Mouse (Mus musculus): ENCODE data around the gene Ubtd2. TPM values are rescaled to one million over a fixed set of nuclear protein-coding genes. Genes with fewer than 3 reads are reported as not detected.

Ubtd2 gene
- polyA plus RNA-seq, 1 experiment from 2014 or later = 53.7 TPM

DNA sequence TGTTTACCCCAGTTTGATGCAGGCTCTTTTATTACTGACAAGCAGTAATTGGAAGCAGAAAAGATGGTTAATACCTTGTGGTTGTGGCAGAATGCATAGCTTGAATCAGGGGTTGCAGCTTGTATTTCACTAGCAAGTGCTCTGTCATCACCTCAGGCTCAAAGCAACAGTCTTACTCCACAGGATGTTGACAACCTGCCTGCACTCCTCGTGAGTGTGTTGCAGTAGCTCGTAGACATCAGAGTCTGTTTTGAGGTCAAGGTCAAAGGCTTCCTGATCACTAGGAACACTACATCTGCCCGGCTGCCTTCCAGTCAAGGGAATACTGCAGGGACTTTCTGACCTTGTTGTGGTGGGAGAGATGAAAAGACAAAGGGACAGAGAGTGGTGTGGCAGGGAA lies 31.5 kb downstream of the Ubtd2 start:
- no peak overlapping the region for H3K4me3 ChIP-seq (replicated peaks; ENCODE audit: low read length)
- ATAC-seq (ENCODE audit: low FRiP score) (no peak), DNase-seq (ENCODE audit: low spot score) (no peak)
- peaks cover 7% of the 10 kb centered on the region; the same call in 1 of the 2 replicates for H3K4me1 ChIP-seq (replicated peaks; ENCODE audit: control insufficient read depth, insufficient read depth, low read length)
- H3K27me3 ChIP-seq (ENCODE audit: control insufficient read depth, insufficient read depth, low read length) = no peaks in the 10 kb centered on the region
- no peak overlapping the region for H3K4me2 ChIP-seq (replicated peaks)
- no peaks in the 10 kb centered on the region for H3K36me3 ChIP-seq (replicated peaks; ENCODE audit: control insufficient read depth, insufficient read depth)
- 73% methylated on average over 3 of the region's 3 CpGs for WGBS
- H3K9me3 ChIP-seq (ENCODE audit: control insufficient read depth, low read length) = no peaks in the 10 kb centered on the region
- H3K27ac ChIP-seq = no peak overlapping the region
- no peak overlapping the region for H3K9ac ChIP-seq

DNA sequence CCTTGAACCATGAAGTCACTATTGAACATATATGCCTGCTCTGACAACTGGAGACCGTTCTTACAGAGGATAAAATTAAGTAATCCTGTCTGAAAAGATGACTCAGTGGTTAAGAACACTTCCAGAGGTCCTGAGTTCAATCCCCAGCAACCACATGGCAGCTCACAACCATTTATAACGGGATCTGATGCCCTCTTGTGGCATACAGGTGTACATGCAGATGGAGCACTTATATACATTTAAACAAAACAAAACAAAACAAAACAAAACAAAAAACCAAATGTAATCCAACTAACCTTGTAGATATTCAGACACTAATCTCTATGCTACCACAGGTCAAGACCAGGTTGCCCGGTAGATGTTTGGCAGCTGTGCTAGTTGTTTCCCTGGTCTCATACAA lies 32.3 kb downstream of the Ubtd2 start:
- Histone ChIP-seq H3K36me3 (replicated peaks; ENCODE audit: control insufficient read depth, insufficient read depth) (no peaks in the 10 kb centered on the region), H3K9ac (no peak overlapping the region), H3K9me3 (ENCODE audit: control insufficient read depth, low read length) (no peaks in the 10 kb centered on the region), H3K27me3 (ENCODE audit: control insufficient read depth, insufficient read depth, low read length) (no peaks in the 10 kb centered on the region), H3K27ac (no peak overlapping the region), H3K4me3 (replicated peaks; ENCODE audit: low read length) (no peak overlapping the region), H3K4me2 (replicated peaks) (no peak overlapping the region), H3K4me1 (replicated peaks; ENCODE audit: control insufficient read depth, insufficient read depth, low read length) (peaks cover 7% of the 10 kb centered on the region; the same call in 1 of the 2 replicates)
- ATAC-seq (ENCODE audit: low FRiP score) = no peak
- WGBS = 92% methylated on average over 3 of the region's 3 CpGs
- no peak for DNase-seq (ENCODE audit: low spot score)

DNA sequence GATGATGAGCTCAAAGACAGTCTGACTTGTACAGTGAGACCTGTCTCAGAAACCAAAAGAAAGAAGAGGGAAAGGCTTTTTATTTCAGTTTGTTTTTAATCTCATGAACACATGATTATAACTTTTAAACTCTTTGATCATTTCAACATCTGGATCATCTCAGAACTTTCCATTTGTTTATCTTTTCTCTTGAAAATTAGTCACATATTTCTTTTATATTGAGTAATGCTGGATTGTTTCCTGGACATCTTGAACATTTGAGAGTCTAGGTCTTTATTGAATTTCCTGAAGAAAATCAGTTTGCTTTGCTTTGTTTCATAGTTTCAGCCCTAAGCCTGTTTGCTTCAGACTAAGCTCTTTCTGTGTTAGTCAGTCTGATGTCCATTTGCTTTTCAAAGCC lies 33.2 kb downstream of the Ubtd2 start:
- Histone ChIP-seq H3K9me3 (ENCODE audit: control insufficient read depth, low read length) (no peaks in the 10 kb centered on the region), H3K27ac (no peak overlapping the region), H3K27me3 (ENCODE audit: control insufficient read depth, insufficient read depth, low read length) (no peaks in the 10 kb centered on the region), H3K4me3 (replicated peaks; ENCODE audit: low read length) (no peak overlapping the region), H3K4me2 (replicated peaks) (no peak overlapping the region), H3K9ac (no peak overlapping the region), H3K36me3 (replicated peaks; ENCODE audit: control insufficient read depth, insufficient read depth) (no peaks in the 10 kb centered on the region), H3K4me1 (replicated peaks; ENCODE audit: control insufficient read depth, insufficient read depth, low read length) (peaks cover 7% of the 10 kb centered on the region; the same call in 1 of the 2 replicates)
- no peak for ATAC-seq (ENCODE audit: low FRiP score)
- no peak for DNase-seq (ENCODE audit: low spot score)

DNA sequence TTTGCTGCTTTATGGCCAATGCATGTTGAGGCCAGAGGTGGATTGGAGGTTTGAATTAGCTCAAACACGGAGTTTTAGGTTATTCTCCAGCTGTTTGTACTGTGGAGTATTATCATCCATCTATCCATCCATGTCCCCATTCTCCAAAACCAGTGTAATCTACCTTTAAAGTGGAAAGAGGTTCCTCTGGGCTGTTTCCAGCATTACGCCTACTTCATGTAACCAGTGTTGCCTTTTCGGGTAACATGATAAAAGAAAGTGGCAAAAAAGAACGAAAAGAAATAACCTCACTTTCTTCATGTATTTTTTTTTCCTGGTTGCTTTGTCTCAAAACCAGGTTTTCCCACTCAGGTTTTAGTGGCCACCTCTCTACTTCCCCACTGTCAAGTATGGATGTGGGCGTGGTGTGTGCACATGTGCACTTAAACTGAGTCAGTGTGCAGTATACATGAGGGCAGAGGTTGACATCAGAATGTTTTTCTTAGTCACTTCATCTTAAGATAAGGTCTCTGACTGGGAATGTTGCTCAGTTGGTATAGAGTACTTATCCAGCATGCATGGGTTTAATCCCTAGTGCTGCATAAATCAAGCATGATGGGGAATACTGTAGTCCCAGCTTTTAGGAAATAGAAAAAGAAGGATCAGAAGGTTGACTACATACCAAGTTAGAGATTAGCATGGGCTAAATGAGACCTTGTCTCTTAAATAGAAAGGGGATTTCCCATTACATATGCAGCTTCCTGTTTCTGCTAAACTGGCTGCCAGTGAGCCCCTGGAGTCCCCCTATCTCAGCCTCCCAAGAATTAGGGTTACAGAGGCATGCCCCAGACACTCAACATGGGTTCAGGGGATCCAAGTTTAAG lies 33.9 kb downstream of the Ubtd2 start:
- Histone ChIP-seq H3K27me3 (ENCODE audit: control insufficient read depth, insufficient read depth, low read length) (no peaks in the 10 kb centered on the region), H3K9ac (no peak overlapping the region), H3K4me3 (replicated peaks; ENCODE audit: low read length) (no peak overlapping the region), H3K36me3 (replicated peaks; ENCODE audit: control insufficient read depth, insufficient read depth) (no peaks in the 10 kb centered on the region), H3K4me1 (replicated peaks; ENCODE audit: control insufficient read depth, insufficient read depth, low read length) (peaks cover 7% of the 10 kb centered on the region; the same call in 1 of the 2 replicates), H3K27ac (no peak overlapping the region), H3K4me2 (replicated peaks) (no peak overlapping the region), H3K9me3 (ENCODE audit: control insufficient read depth, low read length) (no peaks in the 10 kb centered on the region)
- DNase-seq (ENCODE audit: low spot score) = no peak
- ATAC-seq (ENCODE audit: low FRiP score) = no peak
- 97% methylated on average over 5 of the region's 5 CpGs for WGBS

DNA sequence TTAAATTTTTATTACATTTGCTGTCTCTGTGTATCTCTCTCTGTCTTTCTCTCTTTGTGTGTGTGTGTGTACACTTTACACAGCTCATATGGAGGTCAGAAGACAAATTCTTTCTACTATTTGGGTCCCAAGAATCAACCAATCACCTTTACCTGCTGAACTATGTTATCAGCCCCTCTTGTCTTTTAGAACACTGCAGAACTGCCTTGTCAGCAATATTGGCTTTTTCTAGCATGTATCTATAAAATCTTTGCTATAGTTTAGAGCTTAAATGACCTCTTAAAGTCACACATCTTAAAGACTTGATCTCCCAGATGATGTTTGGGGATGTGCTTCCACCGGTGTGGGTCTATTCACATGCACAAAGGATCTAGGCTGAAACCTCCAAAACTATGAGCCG lies 35.9 kb downstream of the Ubtd2 start:
- Histone ChIP-seq H3K9ac (no peak overlapping the region), H3K27me3 (ENCODE audit: control insufficient read depth, insufficient read depth, low read length) (no peaks in the 10 kb centered on the region), H3K4me1 (replicated peaks; ENCODE audit: control insufficient read depth, insufficient read depth, low read length) (peaks cover 7% of the 10 kb centered on the region; the same call in 1 of the 2 replicates), H3K36me3 (replicated peaks; ENCODE audit: control insufficient read depth, insufficient read depth) (no peaks in the 10 kb centered on the region), H3K9me3 (ENCODE audit: control insufficient read depth, low read length) (no peaks in the 10 kb centered on the region), H3K4me3 (replicated peaks; ENCODE audit: low read length) (no peak overlapping the region), H3K27ac (no peak overlapping the region), H3K4me2 (replicated peaks) (no peak overlapping the region)
- ATAC-seq (ENCODE audit: low FRiP score) = no peak
- 97% methylated on average over 2 of the region's 2 CpGs for WGBS
- no peak for DNase-seq (ENCODE audit: low spot score)

DNA sequence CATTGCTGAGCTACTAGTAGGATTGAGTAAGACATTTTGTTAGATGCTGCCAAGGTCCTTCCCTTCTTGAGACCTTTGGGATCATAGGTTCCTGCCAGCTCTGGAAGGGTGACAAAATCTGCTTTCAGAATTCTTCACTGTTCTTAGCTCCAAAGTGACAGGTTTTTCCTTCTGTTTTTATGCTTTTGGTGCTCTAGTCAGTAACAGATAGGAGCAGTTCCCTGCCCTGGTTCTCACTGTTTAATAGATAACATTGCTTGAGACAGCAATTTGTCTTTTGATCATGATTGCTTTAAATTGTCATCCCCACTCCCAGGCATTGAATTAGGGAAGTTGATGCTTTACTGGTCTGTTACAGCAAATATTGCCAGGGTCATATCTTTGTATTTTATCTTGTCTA lies 38.1 kb downstream of the Ubtd2 start:
- Histone ChIP-seq H3K4me3 (replicated peaks; ENCODE audit: low read length) (no peak overlapping the region), H3K36me3 (replicated peaks; ENCODE audit: control insufficient read depth, insufficient read depth) (no peaks in the 10 kb centered on the region), H3K27me3 (ENCODE audit: control insufficient read depth, insufficient read depth, low read length) (no peaks in the 10 kb centered on the region), H3K9ac (no peak overlapping the region), H3K4me2 (replicated peaks) (no peak overlapping the region), H3K27ac (no peak overlapping the region), H3K9me3 (ENCODE audit: control insufficient read depth, low read length) (no peaks in the 10 kb centered on the region), H3K4me1 (replicated peaks; ENCODE audit: control insufficient read depth, insufficient read depth, low read length) (peaks cover 7% of the 10 kb centered on the region; the same call in 1 of the 2 replicates)
- ATAC-seq (ENCODE audit: low FRiP score) (no peak), DNase-seq (ENCODE audit: low spot score) (no peak)

DNA sequence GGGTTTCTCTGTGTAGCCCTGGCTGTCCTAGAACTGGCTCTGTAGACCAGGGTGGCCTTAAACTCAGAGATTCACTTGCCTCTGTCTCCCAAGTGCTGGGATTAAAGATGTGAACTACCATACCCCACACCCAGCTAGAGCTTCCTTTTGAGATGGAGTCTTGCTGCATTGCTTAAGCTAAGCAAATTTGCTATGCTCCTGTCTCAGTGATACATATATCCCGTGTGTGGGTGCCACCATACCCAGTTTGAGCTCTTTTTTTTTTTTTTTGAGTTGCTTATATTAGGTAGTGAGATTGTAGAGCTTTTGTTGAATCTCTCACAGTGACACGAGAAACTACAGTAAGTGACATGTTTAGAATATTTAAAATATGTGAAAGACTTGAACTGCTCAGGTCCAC lies 40.1 kb downstream of the Ubtd2 start:
- Histone ChIP-seq H3K4me3 (replicated peaks; ENCODE audit: low read length) (no peak overlapping the region), H3K9me3 (ENCODE audit: control insufficient read depth, low read length) (no peaks in the 10 kb centered on the region), H3K4me2 (replicated peaks) (no peak overlapping the region), H3K27me3 (ENCODE audit: control insufficient read depth, insufficient read depth, low read length) (no peaks in the 10 kb centered on the region), H3K27ac (no peak overlapping the region), H3K9ac (no peak overlapping the region), H3K4me1 (replicated peaks; ENCODE audit: control insufficient read depth, insufficient read depth, low read length) (no peaks in the 10 kb centered on the region), H3K36me3 (replicated peaks; ENCODE audit: control insufficient read depth, insufficient read depth) (peaks cover 11% of the 10 kb centered on the region; the same call in 1 of the 2 replicates)
- no peak for ATAC-seq (ENCODE audit: low FRiP score)
- WGBS = 89% methylated on average over 2 of the region's 2 CpGs
- no peak for DNase-seq (ENCODE audit: low spot score)

DNA sequence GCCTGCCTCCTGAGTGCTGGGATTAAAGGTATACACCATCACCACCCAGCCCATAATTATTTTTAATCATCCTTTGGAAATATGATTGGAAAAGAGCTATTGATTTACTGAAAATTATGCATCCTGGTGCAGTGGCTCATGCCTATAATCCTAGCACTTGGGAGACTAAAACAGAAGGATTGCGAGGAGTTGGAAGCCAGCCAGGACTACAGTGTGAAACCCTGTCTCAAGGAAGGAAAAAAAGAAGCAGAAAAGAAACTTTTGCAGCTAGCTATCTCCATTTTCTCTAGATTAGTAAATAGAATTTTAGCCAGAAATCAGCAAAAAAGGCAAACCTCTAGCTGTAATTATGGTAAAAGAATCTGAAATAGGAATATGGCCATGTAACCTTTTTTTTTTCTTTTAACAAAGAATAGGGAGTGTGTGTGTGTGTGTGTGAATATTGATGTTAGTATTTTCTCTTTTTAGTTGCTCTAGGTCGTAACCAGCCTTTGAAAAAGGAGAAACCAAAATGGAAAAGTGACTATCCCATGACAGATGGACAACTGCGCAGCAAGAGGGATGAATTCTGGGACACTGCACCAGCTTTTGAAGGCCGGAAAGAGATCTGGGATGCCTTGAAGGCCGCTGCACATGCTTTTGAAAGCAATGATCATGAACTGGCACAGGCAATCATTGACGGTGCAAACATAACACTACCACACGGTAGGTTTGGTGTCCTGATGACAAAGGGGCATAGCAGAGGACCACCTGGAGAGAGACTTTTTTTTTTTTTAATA lies 43.8 kb downstream of the Ubtd2 start:
- Histone ChIP-seq H3K9ac (no peak overlapping the region), H3K4me2 (replicated peaks) (no peak overlapping the region), H3K36me3 (replicated peaks; ENCODE audit: control insufficient read depth, insufficient read depth) (peaks cover 34% of the 10 kb centered on the region), H3K27me3 (ENCODE audit: control insufficient read depth, insufficient read depth, low read length) (no peaks in the 10 kb centered on the region), H3K4me3 (replicated peaks; ENCODE audit: low read length) (no peak overlapping the region), H3K9me3 (ENCODE audit: control insufficient read depth, low read length) (no peaks in the 10 kb centered on the region), H3K27ac (0 out of 2 replicates have a peak overlapping the region, but pooled peaks have one; percentile 14), H3K4me1 (replicated peaks; ENCODE audit: control insufficient read depth, insufficient read depth, low read length) (no peaks in the 10 kb centered on the region)
- peak; percentile 38 for DNase-seq (ENCODE audit: low spot score)
- ATAC-seq (ENCODE audit: low FRiP score) = no peak
- WGBS = 78% methylated on average over 7 of the region's 7 CpGs

DNA sequence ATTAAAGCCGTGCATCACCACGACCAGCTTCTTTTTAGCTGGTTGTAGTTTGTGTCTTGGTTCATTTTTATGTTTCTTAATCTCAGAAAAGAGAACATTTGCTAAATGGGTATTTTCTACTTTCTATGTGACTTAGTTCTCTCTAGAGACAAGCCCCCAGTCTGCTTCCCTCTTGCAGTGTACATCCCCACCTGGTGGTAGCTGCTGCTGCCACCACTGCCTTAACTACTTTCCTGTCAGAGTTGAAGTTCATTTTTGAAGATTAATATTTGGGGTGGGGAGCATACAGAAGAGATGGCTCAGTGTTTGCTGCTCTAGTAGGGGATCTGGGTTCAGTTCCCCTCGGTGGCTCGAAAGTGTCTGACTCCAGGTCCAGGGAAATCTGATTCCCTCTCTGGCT lies 44.8 kb downstream of the Ubtd2 start:
- DNase-seq (ENCODE audit: low spot score) = no peak
- Histone ChIP-seq H3K27ac (no peak overlapping the region), H3K4me3 (replicated peaks; ENCODE audit: low read length) (no peak overlapping the region), H3K9me3 (ENCODE audit: control insufficient read depth, low read length) (no peaks in the 10 kb centered on the region), H3K27me3 (ENCODE audit: control insufficient read depth, insufficient read depth, low read length) (no peaks in the 10 kb centered on the region), H3K36me3 (replicated peaks; ENCODE audit: control insufficient read depth, insufficient read depth) (peaks cover 35% of the 10 kb centered on the region), H3K4me1 (replicated peaks; ENCODE audit: control insufficient read depth, insufficient read depth, low read length) (no peaks in the 10 kb centered on the region), H3K9ac (no peak overlapping the region), H3K4me2 (replicated peaks) (no peak overlapping the region)
- ATAC-seq (ENCODE audit: low FRiP score) = no peak
- WGBS = 96% methylated on average over 4 of the region's 4 CpGs

Measured in hindbrain, embryonic 14.5 days (tissue).